Mouse (Mus musculus) erythroblast, adult 5-6 weeks (primary cell): ENCODE measurements around the gene Slc25a17. TPM values are rescaled to one million over a fixed set of nuclear protein-coding genes. Genes with fewer than 3 reads are reported as not detected.

Experiments
- ATAC-seq: replicated peaks from 2 replicates; pipeline ENCODE4 v1.8.0; 2016; ENCODE audit warnings: moderate number of reproducible peaks, mild to moderate bottlenecking, moderate TSS enrichment, inconsistent platforms; ENCODE audit not compliant: poor library complexity, low FRiP score, severe bottlenecking
- total RNA-seq, 2 experiments: library from RNA; stranded (forward) in 1 of 2; stranded (reverse) in 1 of 2; fragments of 150-400 nt in 1 of 2; fragments of 200-764, 138-1000 nt in 1 of 2; gene quantifications; 2 replicates each; pipeline versions ENCODE4 v1.2.3 to v1.2.4; 2015 to 2017; ENCODE audit warnings: low replicate concordance in 2 of 2

The Slc25a17 gene
- total RNA-seq (2015; ENCODE audit: low replicate concordance) (19.2 and 23.4 TPM in 2 replicates), total RNA-seq (2017; ENCODE audit: low replicate concordance) (19.5 and 25.1 TPM in 2 replicates)

- peak; percentile 99 for ATAC-seq
Observed at GRCm38 (mm10) chr15:81360345-81361021, at the start of gene Slc25a17. Gene Slc25a17, minus strand, starts transcription at chr15:81360812.

- ATAC-seq = no peak
Observed at GRCm38 (mm10) chr15:81408199-81408598, 47.6 kb upstream of the Slc25a17 start, which contains the start of gene Dnajb7. Gene Dnajb7, minus strand, starts transcription at chr15:81408299.

GRCm38 (mm10) chr15:81405008-81405407 lies 44.4 kb upstream of the Slc25a17 start:
- no peak for ATAC-seq

- ATAC-seq = peak; percentile 96
Observed at GRCm38 (mm10) chr15:81399638-81400315, 39.2 kb upstream of the Slc25a17 start, which contains the start of the genes St13 and Xpnpep3. Gene St13, minus strand, starts transcription at chr15:81400077. Gene Xpnpep3, plus strand, starts transcription at chr15:81400138.

GRCm38 (mm10) chr15:81399297-81399637 lies 38.7 kb upstream of the Slc25a17 start:
- no peak; the same call in 1 of the 2 replicates for ATAC-seq

GRCm38 (mm10) chr15:81398189-81398588 lies 37.6 kb upstream of the Slc25a17 start:
- ATAC-seq = no peak

- no peak for ATAC-seq
Observed at GRCm38 (mm10) chr15:81394211-81394915, 33.8 kb upstream of the Slc25a17 start.

GRCm38 (mm10) chr15:81392997-81393396 lies 32.4 kb upstream of the Slc25a17 start:
- ATAC-seq = no peak

- no peak for ATAC-seq
Observed at GRCm38 (mm10) chr15:81386327-81386726, 25.7 kb upstream of the Slc25a17 start.

- ATAC-seq = no peak
Observed at GRCm38 (mm10) chr15:81378845-81379244, 18.2 kb upstream of the Slc25a17 start.

GRCm38 (mm10) chr15:81374621-81375020 lies 14.0 kb upstream of the Slc25a17 start:
- ATAC-seq = no peak

- no peak for ATAC-seq
Observed at GRCm38 (mm10) chr15:81370356-81370755, 9.7 kb upstream of the Slc25a17 start.

- no peak for ATAC-seq
Observed at GRCm38 (mm10) chr15:81368601-81369000, 8.0 kb upstream of the Slc25a17 start.

GRCm38 (mm10) chr15:81366241-81366640 lies 5.6 kb upstream of the Slc25a17 start:
- ATAC-seq = no peak

GRCm38 (mm10) chr15:81365246-81365645 lies 4.6 kb upstream of the Slc25a17 start:
- no peak for ATAC-seq

- ATAC-seq = no peak
Observed at GRCm38 (mm10) chr15:81364271-81364670, 3.7 kb upstream of the Slc25a17 start.

- ATAC-seq = no peak
Observed at GRCm38 (mm10) chr15:81362501-81362900, 1.9 kb upstream of the Slc25a17 start.

GRCm38 (mm10) chr15:81361417-81362015 lies 904 bp upstream of the Slc25a17 start:
- ATAC-seq = no peak

- peak; percentile 70 for ATAC-seq
Observed at GRCm38 (mm10) chr15:81361022-81361404, 401 bp upstream of the Slc25a17 start.

- no peak for ATAC-seq
Observed at GRCm38 (mm10) chr15:81359421-81359820, 1.2 kb downstream of the Slc25a17 start.
